Mouse (Mus musculus) stomach, embryonic 16.5 days (tissue): ENCODE data around the gene Sorcs2. TPM values are rescaled to one million over a fixed set of nuclear protein-coding genes. Genes with fewer than 3 reads are reported as not detected.

Source experiments
- ATAC-seq: fragments of 200-750 bp; cut with Nextera tagmentation; 2 replicates; pipeline ENCODE4 v1.8.0; 2017; ENCODE audit warnings: moderate number of reproducible peaks, moderate TSS enrichment; ENCODE audit not compliant: insufficient read depth, low FRiP score
- H3K27ac ChIP-seq: fragments of 300-500 bp; sonication (generic); 2 replicates; pipeline ENCODE4 v1.5.1; 2014; ENCODE audit warnings: low read length
- H3K27me3 ChIP-seq: fragments of 300-500 bp; sonication (generic); 2 replicates; pipeline ENCODE4 v1.6.1; 2014; ENCODE audit warnings: low read length, control low read depth, mixed read lengths; ENCODE audit not compliant: control insufficient read depth, insufficient read depth
- H3K36me3 ChIP-seq: fragments of 300-500 bp; sonication (generic); 2 replicates; pipeline ENCODE4 v1.6.1; 2014; ENCODE audit warnings: low read length; ENCODE audit not compliant: control insufficient read depth, insufficient read depth
- H3K4me1 ChIP-seq: fragments of 300-500 bp; sonication (generic); 2 replicates; pipeline ENCODE4 v1.6.1; 2014; ENCODE audit warnings: low read length, control low read depth, mixed read lengths; ENCODE audit not compliant: control insufficient read depth, insufficient read depth
- H3K4me2 ChIP-seq: fragments of 300-500 bp; sonication (generic); 2 replicates; pipeline ENCODE4 v1.6.1; 2014; ENCODE audit warnings: low read depth, low read length, mixed read lengths
- H3K4me3 ChIP-seq: fragments of 300-500 bp; sonication (generic); replicated peaks from 2 replicates; pipeline ENCODE4 v1.5.1; 2014; ENCODE audit warnings: mild to moderate bottlenecking, low read length
- H3K9ac ChIP-seq: fragments of 300-500 bp; sonication (generic); 2 replicates; pipeline ENCODE4 v1.6.1; 2014; ENCODE audit warnings: low read length
- H3K9me3 ChIP-seq: fragments of 300-500 bp; sonication (generic); replicated peaks from 2 replicates; pipeline ENCODE4 v1.6.1; 2016; ENCODE audit warnings: low read length, control low read depth; ENCODE audit not compliant: control insufficient read depth
- WGBS: fragments of 180-500 bp; shearing (Covaris S2); extraction: QIAGEN DNeasy Blood & Tissue Kit; methylation state at CpG from one replicate; pipeline ENCODE4 v1.1.7; 2014; 5-methylcytosine and 5-hydroxymethylcytosine counted together
- microRNA-seq: library from miRNA; unstranded; fragments of <30 nt; microRNA quantifications from one replicate; pipeline ENCODE4, GENCODE M21; 2016
- polyA plus RNA-seq: library from polyadenylated mRNA; unstranded; fragments of >200 nt; fragmentation: Nextera tagmentation; extraction: Ambion mirVana; gene quantifications from 2 replicates; pipeline ENCODE4 v1.2.1, GENCODE M21; 2015

Sorcs2 gene
- polyA plus RNA-seq, 1 experiment from 2014 or later = 11.8 TPM

GRCm38 (mm10) chr5:35971841-35972578 is 425.9 kb downstream of the Sorcs2 start:
- no peak overlapping the region for H3K4me3 ChIP-seq
- WGBS = 62% methylated on average over 10 of the region's 10 CpGs
- H3K4me2 ChIP-seq = no peak overlapping the region
- peaks cover 41% of the 10 kb centered on the region for H3K4me1 ChIP-seq
- ATAC-seq = no peak
- H3K9ac ChIP-seq = no peak overlapping the region
- no peaks in the 10 kb centered on the region for H3K27me3 ChIP-seq
- peaks cover 2% of the 10 kb centered on the region; the same call in 1 of the 2 replicates for H3K36me3 ChIP-seq
- no peak overlapping the region for H3K27ac ChIP-seq
- H3K9me3 ChIP-seq = no peaks in the 10 kb centered on the region

GRCm38 (mm10) chr5:35970380-35971105 is 427.4 kb downstream of the Sorcs2 start:
- H3K27ac ChIP-seq = peak overlapping the region; percentile 66

GRCm38 (mm10) chr5:35969857-35970256 is 428.1 kb downstream of the Sorcs2 start:
- no peak for ATAC-seq
- no peak overlapping the region for H3K9ac ChIP-seq
- H3K4me1 ChIP-seq = peaks cover 41% of the 10 kb centered on the region
- no peaks in the 10 kb centered on the region for H3K9me3 ChIP-seq
- H3K27ac ChIP-seq = peak overlapping the region; percentile 66
- no peak overlapping the region for H3K4me3 ChIP-seq
- no peaks in the 10 kb centered on the region for H3K27me3 ChIP-seq
- WGBS = 60% methylated on average over 3 of the region's 3 CpGs
- H3K4me2 ChIP-seq = no peak overlapping the region
- peaks cover 7% of the 10 kb centered on the region; the same call in 1 of the 2 replicates for H3K36me3 ChIP-seq

More at GRCm38 (mm10) chr5:35970380-35971105, 427.4 kb downstream of the Sorcs2 start:
- Histone ChIP-seq H3K9ac (peak overlapping the region; percentile 24; the same call in 1 of the 2 replicates), H3K27me3 (no peaks in the 10 kb centered on the region), H3K4me3 (no peak overlapping the region), H3K4me2 (no peak overlapping the region), H3K4me1 (peaks cover 41% of the 10 kb centered on the region), H3K9me3 (no peaks in the 10 kb centered on the region), H3K36me3 (peaks cover 3% of the 10 kb centered on the region; the same call in 1 of the 2 replicates)
- WGBS = 46% methylated on average over 12 of the region's 12 CpGs
- 0 out of 2 replicates have a peak, but pooled peaks have one; percentile 34 for ATAC-seq

Small RNA genes lying within 50 kb of the gene (microRNA-seq; reads per million reads assigned to microRNA genes)
- 13.1 reads per million, percentile 34 among the genes with 10 or more reads in this experiment for gene Mir7689

Other genes with a start within 250 kb of the Sorcs2 start
- 42.0 and 64.4 TPM in 2 replicates for gene Psapl1, start 194.1 kb downstream of the Sorcs2 start, polyA plus RNA-seq
- gene Grpel1, start 66.9 kb upstream of the Sorcs2 start, polyA plus RNA-seq = 54.6 and 58.3 TPM in 2 replicates
- 1.7 and 2.0 TPM in 2 replicates for gene Tada2b, start 86.1 kb upstream of the Sorcs2 start, polyA plus RNA-seq
- gene Ccdc96, start 86.4 kb upstream of the Sorcs2 start, polyA plus RNA-seq = 0.07 and 0.30 TPM in 2 replicates
- 39.5 and 43.6 TPM in 2 replicates for gene Tbc1d14, start 195.1 kb upstream of the Sorcs2 start, polyA plus RNA-seq